Mouse (Mus musculus) ES-E14 (cell line): Measurements from ENCODE around the gene Ccnc.

ENCODE experiments used
- CHD2 ChIP-seq: IDR thresholded peaks from 2 replicates; pipeline ENCODE4 v1.6.1; 2014; ENCODE audit warnings: mild to moderate bottlenecking, low read depth, low read length, inconsistent platforms
- HCFC1 ChIP-seq: IDR thresholded peaks from 2 replicates; pipeline ENCODE4 v1.6.1; 2012; ENCODE audit warnings: low read length, inconsistent platforms, borderline replicate concordance; ENCODE audit not compliant: insufficient read depth
- ZNF384 ChIP-seq: IDR thresholded peaks from 2 replicates; pipeline ENCODE4 v1.6.1; 2012; ENCODE audit warnings: low read depth, low read length, inconsistent platforms

DNA sequence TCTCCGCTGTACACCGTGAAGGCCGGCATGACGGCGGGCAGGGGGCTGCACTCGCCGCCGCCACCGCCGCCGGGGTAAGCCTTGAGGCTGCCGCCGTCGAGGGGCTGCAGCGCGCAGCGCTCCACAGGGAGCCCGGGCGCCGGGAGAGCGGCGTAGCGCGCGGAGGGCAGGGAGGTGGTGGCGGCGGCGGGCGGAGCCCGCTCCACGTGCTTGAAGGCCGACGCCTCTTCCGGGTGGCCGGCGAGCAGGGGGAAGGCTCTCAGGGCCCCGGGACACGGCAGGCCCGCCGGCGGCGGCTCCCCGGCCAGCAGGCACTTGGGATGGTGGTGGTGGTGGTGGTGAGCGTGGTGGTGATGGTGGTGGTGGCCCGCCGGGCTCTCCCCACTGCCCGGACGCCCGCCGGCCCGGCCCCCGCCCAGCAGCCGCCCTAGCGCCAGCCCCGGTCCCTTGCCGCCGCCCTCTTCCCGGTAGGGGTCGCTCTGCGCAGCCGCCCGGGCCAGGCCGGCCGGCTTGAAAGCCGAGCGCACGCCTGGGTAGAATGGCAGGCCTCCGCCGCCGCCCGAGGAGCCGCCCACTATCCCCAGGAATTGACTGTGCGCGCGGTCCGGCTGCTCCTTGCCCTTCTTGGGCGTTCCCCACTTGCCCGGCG lies 48.4 kb upstream of the Ccnc start:
- TF ChIP-seq CHD2 (no peak), ZNF384 (no peak), HCFC1 (no peak; the same call in 1 of the 2 replicates)
